ENCODE assay signal across 10 mouse cellular contexts in the genomic region with DNA sequence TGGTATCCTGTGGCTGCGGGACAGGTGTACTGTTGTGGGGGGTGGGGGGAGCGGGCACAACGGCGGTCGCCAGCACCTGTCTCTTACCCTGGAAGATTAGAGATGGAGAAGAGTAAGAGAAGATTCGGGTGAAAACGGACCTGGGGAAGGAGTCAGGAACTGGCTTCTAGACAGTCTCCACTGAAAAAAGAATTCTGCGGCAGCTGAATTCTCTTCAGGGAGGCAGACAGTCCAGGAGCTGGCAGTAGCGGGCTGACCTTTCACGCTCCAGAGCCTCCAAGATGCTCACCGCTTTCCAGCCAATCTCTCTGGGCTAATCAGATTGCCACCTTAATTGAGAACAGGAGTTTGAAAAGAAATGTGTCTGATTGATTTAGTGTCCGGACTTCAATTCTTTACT. TPM values are rescaled to one million over a fixed set of nuclear protein-coding genes. Genes with fewer than 3 reads are reported as not detected.
DNase-seq lines count a peak whose midpoint lies in the region; ATAC-seq and TF ChIP-seq lines count a peak whose summit lies in the region.
"Had no signal": no experiment of that assay in that cellular context is flagged by ENCODE, and none has a peak within 500 bp of the region (broad histone marks: within the 10 kb centered on the region; RNA-seq: fewer than 3 reads in every experiment).

No protein-coding gene starts in this region.

- DNase-seq in kidney, postnatal 0 days (ENCODE audit: low spot score), result peak; percentile 29
- DNase-seq in kidney, adult 9 months, result no peak
- peak; percentile 86 to 93 for DNase-seq in cerebellum, adult 2 months
- peak; percentile 67 for DNase-seq in retina, embryonic 14.5 days (ENCODE audit: low spot score)
- no peak for DNase-seq in layer of hippocampus, postnatal 14 days (ENCODE audit: low spot score in 2 of 2)
- no peak for DNase-seq in spleen, postnatal 4 days (ENCODE audit: low spot score in 2 of 2)
- DNase-seq: heart, postnatal 36 days; lung, postnatal 4 days had no signal

- no peak for ATAC-seq in kidney, postnatal 0 days (replicated peaks; ENCODE audit: low FRiP score, low read depth)
- ATAC-seq in hindbrain, embryonic 15.5 days (ENCODE audit: low FRiP score, low read depth), result no peak

- no peak overlapping the region for H3K9ac ChIP-seq in kidney, postnatal 0 days (ENCODE audit: low read depth, low read length)
- no peak overlapping the region for H3K9ac ChIP-seq in hindbrain, embryonic 15.5 days

- H3K27ac ChIP-seq in kidney, postnatal 0 days, result no peak overlapping the region
- H3K27ac ChIP-seq in cerebellum, adult 2 months (ENCODE audit: insufficient read depth, low read length), result peak overlapping the region; percentile 99
- H3K27ac ChIP-seq in hindbrain, embryonic 15.5 days (replicated peaks), result peak overlapping the region; percentile 76

- TF ChIP-seq POLR2A in cerebellum, adult 2 months (IDR thresholded peaks at IDR 0.05; ENCODE audit: borderline replicate concordance, insufficient read depth, low read length), result peak; percentile 36; the same call in 1 of the 2 replicates

- TF ChIP-seq CTCF in kidney, postnatal 0 days (IDR thresholded peaks at IDR 0.05; ENCODE audit: low read depth), result 0 out of 2 replicates have a peak, but pooled peaks have one; percentile 10
- TF ChIP-seq CTCF in cerebellum, adult 2 months (IDR thresholded peaks at IDR 0.05; ENCODE audit: borderline replicate concordance, insufficient read depth, low read depth, low read length), result no peak; the same call in 1 of the 2 replicates

- 0 out of 2 replicates have a peak, but pooled peaks cover 3% of the 10 kb centered on the region for H3K4me1 ChIP-seq in kidney, postnatal 0 days (replicated peaks; ENCODE audit: insufficient read depth, low read length)
- H3K4me1 ChIP-seq in cerebellum, adult 2 months (ENCODE audit: control insufficient read depth, insufficient read depth, low read length), result peaks cover 47% of the 10 kb centered on the region
- H3K4me1 ChIP-seq in hindbrain, embryonic 15.5 days (replicated peaks), result peaks cover 40% of the 10 kb centered on the region

- no peaks in the 10 kb centered on the region for H3K27me3 ChIP-seq in kidney, postnatal 0 days (ENCODE audit: insufficient read depth, low read length)
- H3K27me3 ChIP-seq in cerebellum, adult 2 months (ENCODE audit: control insufficient read depth, insufficient read depth, low read length), result no peaks in the 10 kb centered on the region
- no peaks in the 10 kb centered on the region for H3K27me3 ChIP-seq in hindbrain, embryonic 15.5 days

- H3K4me2 ChIP-seq in kidney, postnatal 0 days (ENCODE audit: low read length), result peak overlapping the region; percentile 25; the same call in 1 of the 2 replicates
- peak overlapping the region; percentile 20; the same call in 1 of the 2 replicates for H3K4me2 ChIP-seq in hindbrain, embryonic 15.5 days

- no peak overlapping the region for H3K4me3 ChIP-seq in kidney, postnatal 0 days (replicated peaks; ENCODE audit: low read depth, low read length)
- H3K4me3 ChIP-seq in cerebellum, adult 2 months (replicated peaks; ENCODE audit: insufficient read depth, low read depth, low read length), result peak overlapping the region; percentile 54
- no peak overlapping the region for H3K4me3 ChIP-seq in hindbrain, embryonic 15.5 days

- no peaks in the 10 kb centered on the region for H3K36me3 ChIP-seq in kidney, postnatal 0 days (ENCODE audit: insufficient read depth, low read length)
- no peaks in the 10 kb centered on the region for H3K36me3 ChIP-seq in hindbrain, embryonic 15.5 days
- H3K36me3 ChIP-seq: G1E had no signal

- no peaks in the 10 kb centered on the region for H3K9me3 ChIP-seq in kidney, postnatal 0 days (replicated peaks; ENCODE audit: low read length)
- H3K9me3 ChIP-seq in hindbrain, embryonic 15.5 days, result no peaks in the 10 kb centered on the region
- H3K9me3 ChIP-seq: G1E had no signal

- 43% methylated on average over 12 of the region's 12 CpGs for WGBS in kidney, postnatal 0 days
- 6% methylated on average over 12 of the region's 12 CpGs for WGBS in cerebellum, adult 2 months
- WGBS in hindbrain, embryonic 15.5 days, result 49% methylated on average over 12 of the region's 12 CpGs

RNA-seq across cellular contexts. Expression of a gene that starts 30.0 kb away (rescaled TPM):
- 1.1 and 1.4 TPM in 2 replicates for polyA plus RNA-seq in kidney, postnatal 0 days (2015; fragmentation: Nextera tagmentation; extraction: Ambion mirVana)
- 83.0 and 83.8 TPM in 2 replicates for polyA plus RNA-seq in cerebellum, adult 2 months (2012; rRNA removed)
- 38.6 and 42.1 TPM in 2 replicates for polyA plus RNA-seq in hindbrain, embryonic 15.5 days (2015; fragmentation: Nextera tagmentation; extraction: Ambion mirVana)
- 100 to 1,000 TPM; 108 to 115 TPM for total RNA-seq in layer of hippocampus, postnatal 14 days (2021)
- polyA plus RNA-seq: G1E had no signal

RNA-seq across cellular contexts. Expression of a gene that starts 54.0 kb away (rescaled TPM):
- polyA plus RNA-seq in kidney, postnatal 0 days (2015; fragmentation: Nextera tagmentation; extraction: Ambion mirVana), result 2.1 and 2.7 TPM in 2 replicates
- 3.0 and 4.1 TPM in 2 replicates for polyA plus RNA-seq in cerebellum, adult 2 months (2012; rRNA removed)
- polyA plus RNA-seq in hindbrain, embryonic 15.5 days (2015; fragmentation: Nextera tagmentation; extraction: Ambion mirVana), result 3.4 and 4.0 TPM in 2 replicates
- 1 to 10 TPM; 2.1 to 2.6 TPM for total RNA-seq in layer of hippocampus, postnatal 14 days (2021)
- total RNA-seq: G1E had no signal
- polyA plus RNA-seq: G1E had no signal

Comparison
In these comparisons a context has a peak if more than half of its experiments do, and no peak if none do; other contexts are left out.
1. DNase-seq: peak in kidney, postnatal 0 days (single experiment), cerebellum, adult 2 months (2 of 2) and retina, embryonic 14.5 days (single experiment); none in kidney, adult 9 months (single experiment), layer of hippocampus, postnatal 14 days (0 of 2) and spleen, postnatal 4 days (0 of 2).
2. RNA of a gene that starts 30.0 kb away (polyA plus RNA-seq): 83.0 to 83.8 TPM in cerebellum, adult 2 months and 38.6 to 42.1 TPM in hindbrain, embryonic 15.5 days; 1.1 to 1.4 TPM in kidney, postnatal 0 days; every median in the first group is over 10 times any median in the second.